Mouse (Mus musculus): ENCODE measurements around the gene Cntn5. TPM values are rescaled to one million over a fixed set of nuclear protein-coding genes. Genes with fewer than 3 reads are reported as not detected.
"Not testable (repeated sequence)": the region's sequence is repeated elsewhere in the genome, so short reads cannot be mapped to it uniquely, and the experiment has no call there.

The Cntn5 gene
- polyA plus RNA-seq, 1 experiment, result not detected

- no peaks in the 10 kb centered on the region for H3K27me3 ChIP-seq (ENCODE audit: control insufficient read depth, insufficient read depth, insufficient read length)
- H3K36me3 ChIP-seq (ENCODE audit: control insufficient read depth, insufficient read depth), result no peaks in the 10 kb centered on the region
- no peaks in the 10 kb centered on the region for H3K79me2 ChIP-seq (ENCODE audit: control insufficient read depth, insufficient read depth)
- H3K4me2 ChIP-seq (ENCODE audit: low read depth), result no peak overlapping the region
- no peak for TF ChIP-seq POLR2A (IDR thresholded peaks at IDR 0.05; ENCODE audit: insufficient read length, low read depth)
- no peak overlapping the region for H3K4me3 ChIP-seq
- H3ac ChIP-seq (ENCODE audit: control insufficient read depth, insufficient read length), result no peak overlapping the region
Measured at GRCm38 (mm10) chr9:10618036-10618435, 286.5 kb downstream of the Cntn5 start.

- TF ChIP-seq POLR2AphosphoS2 (IDR thresholded peaks at IDR 0.05; ENCODE audit: insufficient read length, low read depth), result no peak
- no peak for TF ChIP-seq USF1 (IDR thresholded peaks at IDR 0.05; ENCODE audit: low read depth)
Measured at GRCm38 (mm10) chr9:10575346-10576241, 329.0 kb downstream of the Cntn5 start.

GRCm38 (mm10) chr9:10569830-10570229, 334.7 kb downstream of the Cntn5 start:
- H3K4me3 ChIP-seq, result no peak overlapping the region
- H3K4me2 ChIP-seq (ENCODE audit: low read depth), result no peak overlapping the region
- H3K36me3 ChIP-seq (ENCODE audit: control insufficient read depth, insufficient read depth), result no peaks in the 10 kb centered on the region
- no peak overlapping the region for H3ac ChIP-seq (ENCODE audit: control insufficient read depth, insufficient read length)
- TF ChIP-seq REST (IDR thresholded peaks at IDR 0.05; ENCODE audit: insufficient read depth, insufficient read length), result peak; percentile 67
- no peak for TF ChIP-seq USF1 (IDR thresholded peaks at IDR 0.05; ENCODE audit: low read depth)
- H3K27me3 ChIP-seq (ENCODE audit: control insufficient read depth, insufficient read depth, insufficient read length), result no peaks in the 10 kb centered on the region
- no peaks in the 10 kb centered on the region for H3K79me2 ChIP-seq (ENCODE audit: control insufficient read depth, insufficient read depth)

More at GRCm38 (mm10) chr9:10575346-10576241, 329.0 kb downstream of the Cntn5 start:
- no peaks in the 10 kb centered on the region for H3K27me3 ChIP-seq (ENCODE audit: control insufficient read depth, insufficient read depth, insufficient read length)
- H3K4me2 ChIP-seq (ENCODE audit: low read depth), result no peak overlapping the region
- H3K79me2 ChIP-seq (ENCODE audit: control insufficient read depth, insufficient read depth), result no peaks in the 10 kb centered on the region
- no peak overlapping the region for H3K4me3 ChIP-seq
- H3ac ChIP-seq (ENCODE audit: control insufficient read depth, insufficient read length), result no peak overlapping the region
- H3K36me3 ChIP-seq (ENCODE audit: control insufficient read depth, insufficient read depth), result no peaks in the 10 kb centered on the region

GRCm38 (mm10) chr9:10540877-10541276, 363.7 kb downstream of the Cntn5 start:
- not testable (repeated sequence) for H3ac ChIP-seq (ENCODE audit: control insufficient read depth, insufficient read length); H3K36me3 ChIP-seq (ENCODE audit: control insufficient read depth, insufficient read depth); H3K4me3 ChIP-seq; H3K4me2 ChIP-seq (ENCODE audit: low read depth); H3K27me3 ChIP-seq (ENCODE audit: control insufficient read depth, insufficient read depth, insufficient read length); H3K79me2 ChIP-seq (ENCODE audit: control insufficient read depth, insufficient read depth)

- no peaks in the 10 kb centered on the region for H3K27me3 ChIP-seq (ENCODE audit: control insufficient read depth, insufficient read depth, insufficient read length)
- H3K4me3 ChIP-seq, result no peak overlapping the region
- no peak overlapping the region for H3K4me2 ChIP-seq (ENCODE audit: low read depth)
- H3K79me2 ChIP-seq (ENCODE audit: control insufficient read depth, insufficient read depth), result no peaks in the 10 kb centered on the region
- H3ac ChIP-seq (ENCODE audit: control insufficient read depth, insufficient read length), result no peak overlapping the region
- TF ChIP-seq USF1 (IDR thresholded peaks at IDR 0.05; ENCODE audit: low read depth) (no peak), TCF3 (IDR thresholded peaks at IDR 0.05; ENCODE audit: insufficient read length, low read depth) (no peak), POLR2A (IDR thresholded peaks at IDR 0.05; ENCODE audit: insufficient read length, low read depth) (no peak), POLR2AphosphoS2 (IDR thresholded peaks at IDR 0.05; ENCODE audit: insufficient read length, low read depth) (no peak), MYOD1 (IDR thresholded peaks at IDR 0.05; ENCODE audit: control insufficient read depth in 1 of 3, insufficient read length in 2 of 3, low read depth in 2 of 3) (no peak), REST (IDR thresholded peaks at IDR 0.05; ENCODE audit: insufficient read depth, insufficient read length) (no peak), E2F4 (IDR thresholded peaks at IDR 0.05; ENCODE audit: insufficient read depth) (no peak), SRF (IDR thresholded peaks at IDR 0.05; ENCODE audit: control insufficient read depth, insufficient read length, low read depth) (no peak), CEBPB (IDR thresholded peaks at IDR 0.05; ENCODE audit: insufficient read depth, poor library complexity, severe bottlenecking) (no peak), MYOG (IDR thresholded peaks at IDR 0.05; ENCODE audit: control insufficient read depth in 1 of 3, insufficient read depth in 1 of 3, insufficient read length in 2 of 3, low read depth in 2 of 3) (no peak), MAX (IDR thresholded peaks at IDR 0.05; ENCODE audit: low read depth) (no peak), TCF12 (IDR thresholded peaks at IDR 0.05; ENCODE audit: insufficient read depth, poor library complexity, severe bottlenecking) (no peak)
- H3K36me3 ChIP-seq (ENCODE audit: control insufficient read depth, insufficient read depth), result no peaks in the 10 kb centered on the region
Measured at GRCm38 (mm10) chr9:10532248-10532647, 372.3 kb downstream of the Cntn5 start.

GRCm38 (mm10) chr9:10531087-10531486, 373.5 kb downstream of the Cntn5 start:
- Histone ChIP-seq H3K27me3 (ENCODE audit: control insufficient read depth, insufficient read depth, insufficient read length) (no peaks in the 10 kb centered on the region), H3K79me2 (ENCODE audit: control insufficient read depth, insufficient read depth) (no peaks in the 10 kb centered on the region), H3K4me3 (no peak overlapping the region), H3K36me3 (ENCODE audit: control insufficient read depth, insufficient read depth) (no peaks in the 10 kb centered on the region), H3K4me2 (ENCODE audit: low read depth) (no peak overlapping the region), H3ac (ENCODE audit: control insufficient read depth, insufficient read length) (no peak overlapping the region)
- no peak for TF ChIP-seq POLR2A (IDR thresholded peaks at IDR 0.05; ENCODE audit: insufficient read length, low read depth)

Measured in myocyte (in vitro differentiated cells).